Mouse (Mus musculus): ENCODE results near the gene Slc45a3.

The Slc45a3 gene

GRCm38 (mm10) chr1:131963085-131963951, 551 bp downstream of the Slc45a3 start:
- in situ Hi-C loops (cut with MboI; ENCODE audit: low pct_unique_long_range_greater_than_20kb in 1 of 2, low sequenced_read_pairs in 2 of 2, unreplicated experiment in 1 of 2): no loop called here

GRCm38 (mm10) chr1:131964100-131964499, 1.3 kb downstream of the Slc45a3 start:
- in situ Hi-C loops (cut with MboI; ENCODE audit: low pct_unique_long_range_greater_than_20kb in 1 of 2, low sequenced_read_pairs in 2 of 2, unreplicated experiment in 1 of 2): no loop called here

GRCm38 (mm10) chr1:131964580-131964979, 1.8 kb downstream of the Slc45a3 start:
- in situ Hi-C loops (cut with MboI; ENCODE audit: low pct_unique_long_range_greater_than_20kb in 1 of 2, low sequenced_read_pairs in 2 of 2, unreplicated experiment in 1 of 2): no loop called here

GRCm38 (mm10) chr1:131965818-131966217, 3.1 kb downstream of the Slc45a3 start:
- in situ Hi-C loops (cut with MboI; ENCODE audit: low pct_unique_long_range_greater_than_20kb in 1 of 2, low sequenced_read_pairs in 2 of 2, unreplicated experiment in 1 of 2): no loop called here

- in situ Hi-C loops (cut with MboI; ENCODE audit: low pct_unique_long_range_greater_than_20kb in 1 of 2, low sequenced_read_pairs in 2 of 2, unreplicated experiment in 1 of 2): no loop called here
Measured at GRCm38 (mm10) chr1:131967336-131967735, 4.6 kb downstream of the Slc45a3 start.

GRCm38 (mm10) chr1:131968556-131968955, 5.8 kb downstream of the Slc45a3 start:
- in situ Hi-C loops (cut with MboI; ENCODE audit: low pct_unique_long_range_greater_than_20kb in 1 of 2, low sequenced_read_pairs in 2 of 2, unreplicated experiment in 1 of 2): no loop called here

GRCm38 (mm10) chr1:131968983-131969382, 6.2 kb downstream of the Slc45a3 start:
- in situ Hi-C loops (cut with MboI; ENCODE audit: low pct_unique_long_range_greater_than_20kb in 1 of 2, low sequenced_read_pairs in 2 of 2, unreplicated experiment in 1 of 2): no loop called here

GRCm38 (mm10) chr1:131969825-131970224, 7.1 kb downstream of the Slc45a3 start:
- in situ Hi-C loops (cut with MboI; ENCODE audit: low pct_unique_long_range_greater_than_20kb in 1 of 2, low sequenced_read_pairs in 2 of 2, unreplicated experiment in 1 of 2): no loop called here

- in situ Hi-C loops (cut with MboI; ENCODE audit: low pct_unique_long_range_greater_than_20kb in 1 of 2, low sequenced_read_pairs in 2 of 2, unreplicated experiment in 1 of 2): no loop called here
Measured at GRCm38 (mm10) chr1:131970322-131970660, 7.5 kb downstream of the Slc45a3 start.

DNA sequence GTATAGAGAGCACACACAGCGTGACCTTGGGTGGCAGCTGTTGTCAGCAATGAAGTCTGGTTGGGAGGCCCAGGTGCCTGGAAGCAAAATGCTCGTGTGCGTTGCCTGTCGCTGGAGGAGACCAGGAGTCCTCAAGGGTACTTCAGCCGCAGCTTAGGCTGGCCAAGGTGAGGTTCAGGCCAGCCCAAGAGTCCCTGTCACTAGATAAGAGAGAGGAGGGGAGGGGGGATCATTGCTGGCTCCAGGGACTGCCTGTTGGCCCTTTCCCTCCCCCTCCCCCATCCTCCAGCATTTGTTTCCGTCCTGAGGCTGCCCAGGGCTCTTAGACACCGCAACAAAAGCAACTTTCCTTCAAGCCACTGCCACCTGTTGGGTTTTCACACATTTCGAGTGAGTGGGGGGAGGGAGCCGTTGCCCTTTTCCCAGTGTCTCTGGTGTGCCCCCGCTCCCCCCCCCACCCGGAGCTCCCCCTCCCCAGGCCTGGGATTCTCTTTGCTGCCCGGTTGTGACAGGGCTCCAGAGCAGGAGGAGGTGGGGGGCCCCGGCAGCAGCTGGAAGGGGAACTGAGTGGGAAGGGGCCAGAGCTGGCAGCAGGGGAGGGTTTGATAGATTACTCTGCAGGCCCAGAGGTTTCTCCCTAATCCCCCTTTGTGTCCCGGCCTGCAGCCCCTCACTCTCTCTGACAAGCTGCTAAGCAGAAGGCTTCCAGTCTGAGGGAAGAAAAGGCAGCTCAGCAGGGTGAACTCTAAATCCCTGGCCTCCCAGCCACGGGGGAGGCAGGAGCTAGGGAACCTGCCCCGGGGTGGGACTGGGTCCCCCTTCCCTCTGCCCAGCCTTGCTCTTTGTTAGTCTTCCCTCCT, 8.1 kb downstream of the Slc45a3 start:
- in situ Hi-C loops (cut with MboI; ENCODE audit: low pct_unique_long_range_greater_than_20kb in 1 of 2, low sequenced_read_pairs in 2 of 2, unreplicated experiment in 1 of 2): no loop called here

- in situ Hi-C loops (cut with MboI; ENCODE audit: low pct_unique_long_range_greater_than_20kb in 1 of 2, low sequenced_read_pairs in 2 of 2, unreplicated experiment in 1 of 2): no loop called here
Measured at GRCm38 (mm10) chr1:131971771-131972497, 9.2 kb downstream of the Slc45a3 start.

- in situ Hi-C loops (cut with MboI; ENCODE audit: low pct_unique_long_range_greater_than_20kb in 1 of 2, low sequenced_read_pairs in 2 of 2, unreplicated experiment in 1 of 2): no loop called here
Measured at GRCm38 (mm10) chr1:131972498-131973334, 9.9 kb downstream of the Slc45a3 start.

GRCm38 (mm10) chr1:131973991-131974390, 11.2 kb downstream of the Slc45a3 start:
- in situ Hi-C loops (cut with MboI; ENCODE audit: low pct_unique_long_range_greater_than_20kb in 1 of 2, low sequenced_read_pairs in 2 of 2, unreplicated experiment in 1 of 2): no loop called here

DNA sequence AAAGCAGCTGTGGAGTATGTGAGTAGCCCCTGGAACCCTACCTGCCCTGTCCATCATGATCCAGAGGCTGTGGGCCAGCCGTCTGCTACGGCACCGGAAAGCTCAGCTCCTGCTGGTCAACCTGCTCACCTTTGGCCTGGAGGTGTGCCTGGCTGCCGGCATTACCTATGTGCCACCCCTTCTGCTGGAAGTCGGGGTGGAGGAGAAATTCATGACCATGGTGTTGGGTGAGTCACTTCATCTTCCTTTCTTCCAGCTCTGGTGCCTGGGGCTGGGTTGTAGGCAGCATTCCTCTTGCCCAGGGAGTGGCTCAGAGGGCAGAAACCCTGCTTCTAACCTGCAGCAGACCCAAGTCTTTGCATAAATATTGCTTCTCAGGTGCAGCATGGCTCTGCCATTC, 14.1 kb downstream of the Slc45a3 start:
- in situ Hi-C loops (cut with MboI; ENCODE audit: low pct_unique_long_range_greater_than_20kb in 1 of 2, low sequenced_read_pairs in 2 of 2, unreplicated experiment in 1 of 2): no loop called here

DNA sequence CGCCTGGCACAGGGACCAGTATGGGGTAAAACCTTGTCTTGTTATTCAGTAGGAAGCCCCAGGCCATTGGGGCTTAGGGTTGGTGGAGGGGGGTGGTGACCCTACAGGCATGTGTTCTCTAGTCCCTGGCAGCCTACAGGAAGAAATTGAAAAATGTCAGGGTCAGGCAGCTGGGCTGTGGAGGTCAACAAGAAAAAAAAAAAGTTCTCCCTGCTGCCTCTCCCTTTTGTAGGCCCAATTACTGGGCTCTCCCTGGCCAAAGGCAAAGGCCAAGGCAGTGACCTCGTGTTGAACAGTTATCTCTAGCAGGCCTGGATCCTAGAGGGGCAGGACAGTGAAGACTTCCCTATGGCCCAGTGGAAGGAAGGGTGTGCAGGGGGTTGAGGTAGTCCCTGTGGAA, 17.7 kb downstream of the Slc45a3 start:
- in situ Hi-C loops (cut with MboI; ENCODE audit: low pct_unique_long_range_greater_than_20kb in 1 of 2, low sequenced_read_pairs in 2 of 2, unreplicated experiment in 1 of 2): no loop called here

GRCm38 (mm10) chr1:131981378-131982013, 18.7 kb downstream of the Slc45a3 start:
- in situ Hi-C loops (cut with MboI; ENCODE audit: low pct_unique_long_range_greater_than_20kb in 1 of 2, low sequenced_read_pairs in 2 of 2, unreplicated experiment in 1 of 2): no loop called here

GRCm38 (mm10) chr1:131982907-131983306, 20.1 kb downstream of the Slc45a3 start:
- in situ Hi-C loops (cut with MboI; ENCODE audit: low pct_unique_long_range_greater_than_20kb in 1 of 2, low sequenced_read_pairs in 2 of 2, unreplicated experiment in 1 of 2): no loop called here

DNA sequence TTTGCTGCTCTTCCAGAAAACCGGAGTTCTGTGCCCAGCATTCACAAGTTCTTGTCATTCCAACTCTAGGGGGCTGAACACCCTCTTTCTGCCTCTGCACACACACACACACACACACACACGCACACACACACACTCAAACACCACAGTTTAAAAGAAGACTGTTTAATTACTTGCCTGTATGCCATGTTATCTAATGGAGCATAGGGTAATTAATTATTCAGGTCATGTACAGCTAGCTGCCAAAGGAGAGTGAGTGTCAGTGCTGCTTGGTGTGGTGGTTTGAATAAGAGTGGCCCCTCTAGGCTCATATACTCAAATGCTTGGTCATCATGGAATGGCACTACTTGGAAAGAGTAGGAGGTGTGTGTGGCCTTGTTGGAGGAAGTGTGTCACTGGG, 21.0 kb downstream of the Slc45a3 start:
- in situ Hi-C loops (cut with MboI; ENCODE audit: low pct_unique_long_range_greater_than_20kb in 1 of 2, low sequenced_read_pairs in 2 of 2, unreplicated experiment in 1 of 2): no loop called here

Measured in mouse embryonic stem cell (cell line).